Mouse (Mus musculus): Measurements from ENCODE around the gene Rap1a. TPM values are rescaled to one million over a fixed set of nuclear protein-coding genes. Genes with fewer than 3 reads are reported as not detected.

Rap1a gene
- polyA plus RNA-seq, 1 experiment from 2014 or later, result 79.2 TPM

- peaks cover 2% of the 10 kb centered on the region; the same call in 1 of the 2 replicates for H3K27me3 ChIP-seq
Measured at GRCm38 (mm10) chr3:105719979-105720378, 81.2 kb downstream of the Rap1a start.

GRCm38 (mm10) chr3:105718746-105719145, 82.4 kb downstream of the Rap1a start:
- Histone ChIP-seq H3K4me3 (no peak overlapping the region), H3K27me3 (peaks cover 2% of the 10 kb centered on the region; the same call in 1 of the 2 replicates), H3K4me2 (replicated peaks) (no peak overlapping the region), H3K9me3 (replicated peaks) (no peaks in the 10 kb centered on the region), H3K27ac (0 out of 2 replicates have a peak overlapping the region, but pooled peaks have one; percentile 72), H3K36me3 (no peaks in the 10 kb centered on the region), H3K9ac (no peak overlapping the region), H3K4me1 (peaks cover 37% of the 10 kb centered on the region)
- WGBS, result 54% methylated on average over 4 of the region's 4 CpGs
- ATAC-seq (ENCODE audit: low FRiP score), result no peak

More at GRCm38 (mm10) chr3:105719979-105720378, 81.2 kb downstream of the Rap1a start:
- H3K4me3 ChIP-seq, result no peak overlapping the region
- H3K36me3 ChIP-seq, result no peaks in the 10 kb centered on the region
- H3K9ac ChIP-seq, result no peak overlapping the region
- H3K4me1 ChIP-seq, result peaks cover 27% of the 10 kb centered on the region
- no peak overlapping the region for H3K27ac ChIP-seq
- WGBS, result 83% methylated on average over 4 of the region's 4 CpGs
- no peak for ATAC-seq (ENCODE audit: low FRiP score)
- H3K9me3 ChIP-seq (replicated peaks), result no peaks in the 10 kb centered on the region
- no peak overlapping the region for H3K4me2 ChIP-seq (replicated peaks)

- H3K4me2 ChIP-seq (replicated peaks), result no peak overlapping the region
- H3K36me3 ChIP-seq, result no peaks in the 10 kb centered on the region
- no peak overlapping the region for H3K4me3 ChIP-seq
- peak overlapping the region; percentile 72 for H3K27ac ChIP-seq
- H3K27me3 ChIP-seq, result peaks cover 2% of the 10 kb centered on the region; the same call in 1 of the 2 replicates
- WGBS, result 43% methylated on average over 11 of the region's 11 CpGs
- H3K9me3 ChIP-seq (replicated peaks), result no peaks in the 10 kb centered on the region
- H3K9ac ChIP-seq, result no peak overlapping the region
- ATAC-seq (ENCODE audit: low FRiP score), result peak; percentile 82
- H3K4me1 ChIP-seq, result peaks cover 40% of the 10 kb centered on the region
Measured at GRCm38 (mm10) chr3:105717856-105718555, 83.1 kb downstream of the Rap1a start.

DNA sequence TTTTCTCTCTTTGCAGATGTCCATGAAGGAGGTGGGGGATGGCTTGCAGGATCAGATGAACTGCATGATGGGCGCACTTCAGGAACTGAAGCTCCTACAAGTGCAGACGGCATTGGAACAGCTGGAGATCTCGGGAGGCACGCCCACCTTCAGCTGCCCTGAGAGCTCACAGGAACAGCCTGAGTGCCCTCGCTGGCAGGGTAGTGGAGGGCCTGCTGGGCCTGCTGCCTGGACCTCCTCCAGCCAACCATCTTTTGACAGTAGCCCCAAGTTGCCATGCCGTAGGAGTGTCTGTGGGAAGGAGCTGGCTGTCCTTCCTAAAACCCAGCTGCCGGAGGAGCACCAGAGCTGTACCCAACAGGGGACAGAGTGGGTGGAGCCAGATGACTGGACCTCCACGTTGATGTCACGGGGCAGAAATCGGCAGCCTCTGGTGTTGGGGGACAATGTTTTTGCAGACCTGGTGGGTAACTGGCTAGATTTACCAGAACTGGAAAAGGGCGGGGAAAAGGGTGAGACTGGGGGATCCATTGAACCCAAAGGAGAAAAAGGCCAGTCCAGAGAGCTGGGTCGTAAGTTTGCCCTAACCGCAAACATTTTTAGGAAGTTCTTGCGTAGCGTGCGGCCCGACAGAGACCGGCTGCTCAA, 84.7 kb downstream of the Rap1a start:
- Histone ChIP-seq H3K36me3 (no peaks in the 10 kb centered on the region), H3K9me3 (replicated peaks) (no peaks in the 10 kb centered on the region), H3K4me3 (no peak overlapping the region), H3K4me1 (peaks cover 44% of the 10 kb centered on the region), H3K27me3 (peaks cover 2% of the 10 kb centered on the region; the same call in 1 of the 2 replicates), H3K27ac (peak overlapping the region; percentile 72; the same call in 1 of the 2 replicates), H3K4me2 (replicated peaks) (no peak overlapping the region), H3K9ac (no peak overlapping the region)
- ATAC-seq (ENCODE audit: low FRiP score), result no peak
- 59% methylated on average over 18 of the region's 18 CpGs for WGBS

- H3K27ac ChIP-seq, result no peak overlapping the region
- no peak overlapping the region for H3K4me2 ChIP-seq (replicated peaks)
- no peak overlapping the region for H3K4me3 ChIP-seq
- H3K27me3 ChIP-seq, result peaks cover 7% of the 10 kb centered on the region; the same call in 1 of the 2 replicates
- no peak for ATAC-seq (ENCODE audit: low FRiP score)
- peaks cover 50% of the 10 kb centered on the region for H3K4me1 ChIP-seq
- no peaks in the 10 kb centered on the region for H3K36me3 ChIP-seq
- H3K9me3 ChIP-seq (replicated peaks), result no peaks in the 10 kb centered on the region
- H3K9ac ChIP-seq, result no peak overlapping the region
Measured at GRCm38 (mm10) chr3:105714820-105715167, 86.3 kb downstream of the Rap1a start.

DNA sequence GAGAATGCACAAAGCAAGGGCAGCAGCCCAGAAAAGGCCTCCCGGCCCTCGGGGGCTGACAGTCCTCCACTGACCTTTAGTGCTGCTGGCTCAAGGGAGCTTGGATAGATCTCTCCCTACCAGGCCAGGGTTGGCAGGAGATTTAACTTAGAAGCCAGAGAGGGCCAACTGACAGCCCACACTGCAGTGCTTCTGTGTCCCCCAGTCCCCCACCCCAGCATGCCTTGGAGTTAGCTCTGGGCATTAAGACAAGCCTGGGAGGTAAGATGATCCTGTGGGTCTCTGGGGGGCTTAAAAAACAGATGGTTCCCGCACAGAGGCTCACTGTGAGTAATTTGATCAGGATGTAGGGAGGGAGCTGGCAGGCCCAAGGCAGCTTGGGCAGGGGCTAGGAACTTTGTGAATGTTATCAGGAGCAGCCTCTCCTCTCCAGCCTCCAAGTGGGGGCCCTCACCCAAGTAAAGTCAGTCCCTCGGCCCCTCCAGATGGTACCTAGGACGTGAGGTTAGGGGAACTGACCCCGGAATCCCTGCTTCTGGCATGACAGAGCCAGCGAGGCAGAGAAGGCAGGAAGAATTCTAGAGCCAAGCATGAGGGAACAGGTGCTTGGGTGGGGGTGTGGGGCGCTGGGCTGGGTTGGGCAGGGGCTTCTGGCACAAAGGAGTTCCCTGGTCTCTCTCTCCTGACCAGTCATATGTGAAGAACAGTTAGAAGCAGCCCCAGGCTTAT, 86.9 kb downstream of the Rap1a start:
- Histone ChIP-seq H3K4me3 (no peak overlapping the region), H3K9ac (peak overlapping the region; percentile 32; the same call in 1 of the 2 replicates), H3K4me2 (replicated peaks) (0 out of 2 replicates have a peak overlapping the region, but pooled peaks have one; percentile 11), H3K27ac (peak overlapping the region; percentile 76), H3K36me3 (no peaks in the 10 kb centered on the region), H3K4me1 (peaks cover 50% of the 10 kb centered on the region), H3K9me3 (replicated peaks) (no peaks in the 10 kb centered on the region), H3K27me3 (peaks cover 7% of the 10 kb centered on the region; the same call in 1 of the 2 replicates)
- peak; percentile 47 for ATAC-seq (ENCODE audit: low FRiP score)
- WGBS, result 14% methylated on average over 8 of the region's 8 CpGs

DNA sequence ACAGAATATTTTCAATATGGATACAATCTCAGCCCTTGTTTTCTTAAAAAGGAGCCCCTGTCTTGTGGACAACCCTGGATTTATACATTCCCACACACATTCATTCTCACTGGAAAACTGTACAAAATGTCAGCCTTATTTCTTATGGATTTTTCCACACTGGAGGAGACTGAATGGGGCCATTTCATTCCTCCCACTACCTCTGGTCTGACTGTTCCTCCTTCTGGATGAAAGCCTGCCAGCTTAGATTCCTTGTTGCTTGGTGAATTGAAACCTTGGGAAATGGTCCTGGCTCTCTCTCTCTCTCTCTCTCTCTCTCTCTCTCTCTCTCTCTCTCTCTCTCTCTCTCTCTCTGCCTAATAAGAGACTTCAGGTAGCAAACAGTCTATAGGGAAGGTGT, 88.3 kb downstream of the Rap1a start:
- peaks cover 7% of the 10 kb centered on the region; the same call in 1 of the 2 replicates for H3K27me3 ChIP-seq
- ATAC-seq (ENCODE audit: low FRiP score), result no peak
- no peak overlapping the region for H3K27ac ChIP-seq
- no peaks in the 10 kb centered on the region for H3K9me3 ChIP-seq (replicated peaks)
- no peaks in the 10 kb centered on the region for H3K36me3 ChIP-seq
- H3K4me2 ChIP-seq (replicated peaks), result no peak overlapping the region
- peaks cover 38% of the 10 kb centered on the region for H3K4me1 ChIP-seq
- no peak overlapping the region for H3K9ac ChIP-seq
- no peak overlapping the region for H3K4me3 ChIP-seq

- Histone ChIP-seq H3K36me3 (no peaks in the 10 kb centered on the region), H3K9me3 (replicated peaks) (no peaks in the 10 kb centered on the region), H3K4me2 (replicated peaks) (no peak overlapping the region), H3K4me3 (no peak overlapping the region), H3K9ac (no peak overlapping the region), H3K27me3 (peaks cover 7% of the 10 kb centered on the region; the same call in 1 of the 2 replicates), H3K4me1 (peaks cover 33% of the 10 kb centered on the region), H3K27ac (no peak overlapping the region)
- ATAC-seq (ENCODE audit: low FRiP score), result no peak
- 54% methylated on average over 7 of the region's 7 CpGs for WGBS
Measured at GRCm38 (mm10) chr3:105711741-105712140, 89.4 kb downstream of the Rap1a start.

DNA sequence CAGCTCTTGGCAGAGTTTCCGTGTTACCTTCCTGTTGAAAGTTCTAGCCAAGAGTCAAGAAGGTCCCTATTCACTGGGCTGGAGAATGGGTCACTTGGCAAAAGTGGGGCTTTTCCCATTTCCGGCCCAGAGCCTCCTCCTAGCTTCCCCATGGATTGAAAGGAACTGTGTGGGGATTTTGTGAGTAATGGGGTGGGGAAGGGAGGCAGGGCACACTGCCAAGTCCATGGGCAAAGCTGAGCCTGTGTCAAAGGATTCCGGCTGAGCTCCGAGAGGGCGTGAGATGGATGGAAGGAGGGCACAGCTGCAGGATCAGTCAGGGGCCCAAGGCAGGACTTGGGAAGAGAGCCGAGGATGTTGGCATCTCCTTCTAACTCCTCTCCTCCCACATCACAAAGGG, 90.9 kb downstream of the Rap1a start:
- no peaks in the 10 kb centered on the region for H3K9me3 ChIP-seq (replicated peaks)
- H3K36me3 ChIP-seq, result no peaks in the 10 kb centered on the region
- H3K9ac ChIP-seq, result no peak overlapping the region
- H3K27ac ChIP-seq, result no peak overlapping the region
- H3K4me1 ChIP-seq, result peaks cover 35% of the 10 kb centered on the region
- no peak overlapping the region for H3K4me3 ChIP-seq
- ATAC-seq (ENCODE audit: low FRiP score), result no peak
- no peak overlapping the region for H3K4me2 ChIP-seq (replicated peaks)
- 73% methylated on average over 6 of the region's 6 CpGs for WGBS
- H3K27me3 ChIP-seq, result peaks cover 22% of the 10 kb centered on the region

DNA sequence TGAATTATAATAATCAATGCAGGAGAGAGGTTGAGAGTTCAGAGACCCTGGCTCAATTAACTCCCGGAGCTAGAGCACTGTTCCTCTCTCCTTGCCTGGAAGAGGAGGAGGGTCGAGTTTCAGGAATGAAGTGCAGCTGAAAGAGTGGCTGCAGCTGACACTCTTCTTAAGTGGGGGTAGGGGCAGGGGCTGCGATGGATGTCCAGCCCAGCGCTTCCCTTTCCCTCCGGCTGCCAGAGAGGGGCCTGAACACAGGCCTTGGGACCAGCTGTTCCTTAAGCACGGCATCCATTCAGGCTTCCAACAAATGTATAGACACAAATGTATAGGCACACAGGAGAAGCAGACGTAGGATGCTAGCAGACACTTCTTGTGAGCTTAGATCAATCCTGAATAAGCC, 93.5 kb downstream of the Rap1a start:
- 13% methylated on average over 7 of the region's 7 CpGs for WGBS
- H3K9me3 ChIP-seq (replicated peaks), result no peaks in the 10 kb centered on the region
- no peaks in the 10 kb centered on the region for H3K36me3 ChIP-seq
- H3K4me3 ChIP-seq, result no peak overlapping the region
- H3K27ac ChIP-seq, result no peak overlapping the region
- H3K4me1 ChIP-seq, result peaks cover 33% of the 10 kb centered on the region
- H3K9ac ChIP-seq, result no peak overlapping the region
- no peak for ATAC-seq (ENCODE audit: low FRiP score)
- no peak overlapping the region for H3K4me2 ChIP-seq (replicated peaks)
- peaks cover 35% of the 10 kb centered on the region for H3K27me3 ChIP-seq

- no peak for ATAC-seq (ENCODE audit: low FRiP score)
- Histone ChIP-seq H3K36me3 (no peaks in the 10 kb centered on the region), H3K27ac (no peak overlapping the region), H3K4me3 (peak overlapping the region; percentile 57; the same call in 1 of the 2 replicates), H3K27me3 (peaks cover 43% of the 10 kb centered on the region), H3K9ac (no peak overlapping the region), H3K9me3 (replicated peaks) (no peaks in the 10 kb centered on the region), H3K4me1 (peaks cover 30% of the 10 kb centered on the region), H3K4me2 (replicated peaks) (peak overlapping the region; percentile 100)
- 47% methylated on average over 4 of the region's 4 CpGs for WGBS
Measured at GRCm38 (mm10) chr3:105706366-105707020, 94.6 kb downstream of the Rap1a start.

- Histone ChIP-seq H3K9ac (peak overlapping the region; percentile 73), H3K4me1 (peaks cover 28% of the 10 kb centered on the region), H3K36me3 (no peaks in the 10 kb centered on the region), H3K27me3 (peaks cover 47% of the 10 kb centered on the region), H3K4me2 (replicated peaks) (peak overlapping the region; percentile 100), H3K4me3 (peak overlapping the region; percentile 57), H3K9me3 (replicated peaks) (no peaks in the 10 kb centered on the region), H3K27ac (no peak overlapping the region)
- WGBS, result 39% methylated on average over 3 of the region's 3 CpGs
- no peak for ATAC-seq (ENCODE audit: low FRiP score)
Measured at GRCm38 (mm10) chr3:105705561-105705960, 95.6 kb downstream of the Rap1a start.

Measured in hindbrain, embryonic 12.5 days (tissue).